Mouse (Mus musculus) lung, postnatal 0 days (tissue): ENCODE measurements around the gene Nr1h3.

Source experiments
- CTCF ChIP-seq: IDR thresholded peaks from 2 replicates; pipeline ENCODE4 v1.5.1; 2016; ENCODE audit warnings: antibody characterized with exemption, mild to moderate bottlenecking
- EP300 ChIP-seq: IDR thresholded peaks from 2 replicates; pipeline ENCODE4 v1.6.1; 2016; ENCODE audit warnings: antibody characterized with exemption, mild to moderate bottlenecking, control low read depth

GRCm38 (mm10) chr2:91154091-91154490, 48.5 kb downstream of the Nr1h3 start:
- no peak for TF ChIP-seq CTCF
- no peak for TF ChIP-seq EP300
